Mouse (Mus musculus): ENCODE measurements around the gene Stip1. TPM values are rescaled to one million over a fixed set of nuclear protein-coding genes. Genes with fewer than 3 reads are reported as not detected.
"Not testable (repeated sequence)": the region's sequence is repeated elsewhere in the genome, so short reads cannot be mapped to it uniquely, and the experiment has no call there.

The Stip1 gene
- polyA plus RNA-seq, 1 experiment from 2014 or later, result 294 TPM

- H3K4me1 ChIP-seq, result peaks cover 39% of the 10 kb centered on the region
- peaks cover 25% of the 10 kb centered on the region for H3K36me3 ChIP-seq
- peak within 1 kb of the TSS; percentile 71 for H3K9ac ChIP-seq
- ATAC-seq (ENCODE audit: low FRiP score, low read depth), result peak; percentile 56
- WGBS, result under 1% methylated on average over 24 of the region's 24 CpGs
- peak within 1 kb of the TSS; percentile 50 for H3K4me3 ChIP-seq
- no peaks in the 10 kb centered on the region for H3K27me3 ChIP-seq (replicated peaks)
- H3K27ac ChIP-seq, result peak within 1 kb of the TSS; percentile 23; the same call in 1 of the 2 replicates
- H3K4me2 ChIP-seq (replicated peaks), result peak within 1 kb of the TSS; percentile 75
- no peaks in the 10 kb centered on the region for H3K9me3 ChIP-seq
Measured at GRCm38 (mm10) chr19:6996006-6996405, 43.8 kb downstream of the Stip1 start, which contains the start of the genes Nudt22 and Trpt1. Gene Nudt22, minus strand, starts transcription at chr19:6996117. Gene Trpt1, plus strand, starts transcription at chr19:6996131.

- no peaks in the 10 kb centered on the region for H3K9me3 ChIP-seq
- H3K4me1 ChIP-seq, result peaks cover 39% of the 10 kb centered on the region
- H3K36me3 ChIP-seq, result peaks cover 23% of the 10 kb centered on the region
- H3K4me2 ChIP-seq (replicated peaks), result peak overlapping the region; percentile 75
- peak overlapping the region; percentile 50 for H3K4me3 ChIP-seq
- peak overlapping the region; percentile 71 for H3K9ac ChIP-seq
- no peak for ATAC-seq (ENCODE audit: low FRiP score, low read depth)
- H3K27ac ChIP-seq, result no peak overlapping the region
- 52% methylated on average over 21 of the region's 21 CpGs for WGBS
- H3K27me3 ChIP-seq (replicated peaks), result no peaks in the 10 kb centered on the region
Measured at GRCm38 (mm10) chr19:6995255-6995991, 44.3 kb downstream of the Stip1 start.

- H3K9ac ChIP-seq, result 0 out of 2 replicates have a peak overlapping the region, but pooled peaks have one; percentile 21
- H3K9me3 ChIP-seq, result no peaks in the 10 kb centered on the region
- H3K36me3 ChIP-seq, result peaks cover 14% of the 10 kb centered on the region
- WGBS, result 88% methylated on average over 8 of the region's 8 CpGs
- H3K27ac ChIP-seq, result no peak overlapping the region
- peak overlapping the region; percentile 75; the same call in 1 of the 2 replicates for H3K4me2 ChIP-seq (replicated peaks)
- peaks cover 39% of the 10 kb centered on the region for H3K4me1 ChIP-seq
- H3K4me3 ChIP-seq, result no peak overlapping the region
- no peak for ATAC-seq (ENCODE audit: low FRiP score, low read depth)
- H3K27me3 ChIP-seq (replicated peaks), result no peaks in the 10 kb centered on the region
Measured at GRCm38 (mm10) chr19:6994489-6994888, 45.3 kb downstream of the Stip1 start.

GRCm38 (mm10) chr19:6994002-6994401 lies 45.8 kb downstream of the Stip1 start:
- peaks cover 9% of the 10 kb centered on the region for H3K36me3 ChIP-seq
- H3K27me3 ChIP-seq (replicated peaks), result no peaks in the 10 kb centered on the region
- no peak overlapping the region for H3K4me3 ChIP-seq
- no peak for ATAC-seq (ENCODE audit: low FRiP score, low read depth)
- no peak overlapping the region for H3K9ac ChIP-seq
- WGBS, result 92% methylated on average over 8 of the region's 8 CpGs
- peaks cover 39% of the 10 kb centered on the region for H3K4me1 ChIP-seq
- no peak overlapping the region for H3K27ac ChIP-seq
- no peaks in the 10 kb centered on the region for H3K9me3 ChIP-seq
- no peak overlapping the region for H3K4me2 ChIP-seq (replicated peaks)

- peak overlapping the region; percentile 52 for H3K4me3 ChIP-seq
- H3K36me3 ChIP-seq, result peaks cover under 1% of the 10 kb centered on the region; the same call in 1 of the 2 replicates
- peak overlapping the region; percentile 85 for H3K4me2 ChIP-seq (replicated peaks)
- H3K9ac ChIP-seq, result peak overlapping the region; percentile 64
- H3K27ac ChIP-seq, result no peak overlapping the region
- peak; percentile 10; the same call in 1 of the 2 replicates for ATAC-seq (ENCODE audit: low FRiP score, low read depth)
- H3K27me3 ChIP-seq (replicated peaks), result no peaks in the 10 kb centered on the region
- H3K9me3 ChIP-seq, result no peaks in the 10 kb centered on the region
- peaks cover 41% of the 10 kb centered on the region for H3K4me1 ChIP-seq
- WGBS, result 64% methylated on average over 14 of the region's 14 CpGs
Measured at GRCm38 (mm10) chr19:6993011-6993770, 46.6 kb downstream of the Stip1 start.

GRCm38 (mm10) chr19:6992011-6992858 lies 47.5 kb downstream of the Stip1 start, which contains the start of gene Dnajc4:
Gene Dnajc4, minus strand, starts transcription at chr19:6992572.
- peak within 1 kb of the TSS; percentile 85 for H3K4me2 ChIP-seq (replicated peaks)
- no peaks in the 10 kb centered on the region for H3K9me3 ChIP-seq
- no peak within 1 kb of the TSS for H3K27ac ChIP-seq
- peak; percentile 92 for ATAC-seq (ENCODE audit: low FRiP score, low read depth)
- H3K36me3 ChIP-seq, result no peaks in the 10 kb centered on the region
- peak within 1 kb of the TSS; percentile 52 for H3K4me3 ChIP-seq
- no peaks in the 10 kb centered on the region for H3K27me3 ChIP-seq (replicated peaks)
- peak within 1 kb of the TSS; percentile 64 for H3K9ac ChIP-seq
- H3K4me1 ChIP-seq, result peaks cover 49% of the 10 kb centered on the region
- WGBS, result 2% methylated on average over 37 of the region's 37 CpGs

GRCm38 (mm10) chr19:6991166-6991565 lies 48.6 kb downstream of the Stip1 start:
- ATAC-seq (ENCODE audit: low FRiP score, low read depth); H3K9me3 ChIP-seq; H3K4me3 ChIP-seq; H3K9ac ChIP-seq; H3K27ac ChIP-seq; H3K4me2 ChIP-seq (replicated peaks); H3K36me3 ChIP-seq; H3K27me3 ChIP-seq (replicated peaks): not testable (repeated sequence)
- 92% methylated on average over 6 of the region's 6 CpGs for WGBS
- H3K4me1 ChIP-seq, result peaks cover 49% of the 10 kb centered on the region

GRCm38 (mm10) chr19:6990712-6991111 lies 49.1 kb downstream of the Stip1 start:
- Histone ChIP-seq H3K27ac (no peak overlapping the region), H3K9me3 (no peaks in the 10 kb centered on the region), H3K27me3 (replicated peaks) (no peaks in the 10 kb centered on the region), H3K4me1 (peaks cover 51% of the 10 kb centered on the region), H3K36me3 (no peaks in the 10 kb centered on the region), H3K4me3 (no peak overlapping the region), H3K4me2 (replicated peaks) (no peak overlapping the region), H3K9ac (no peak overlapping the region)
- 93% methylated on average over 6 of the region's 6 CpGs for WGBS
- ATAC-seq (ENCODE audit: low FRiP score, low read depth), result no peak

- Histone ChIP-seq H3K4me3 (no peak overlapping the region), H3K27ac (no peak overlapping the region), H3K4me1 (peaks cover 40% of the 10 kb centered on the region), H3K9ac (no peak overlapping the region), H3K27me3 (replicated peaks) (no peaks in the 10 kb centered on the region), H3K9me3 (no peaks in the 10 kb centered on the region), H3K4me2 (replicated peaks) (no peak overlapping the region), H3K36me3 (peaks cover 10% of the 10 kb centered on the region)
- ATAC-seq (ENCODE audit: low FRiP score, low read depth), result no peak
- 89% methylated on average over 8 of the region's 8 CpGs for WGBS
Measured at GRCm38 (mm10) chr19:6989251-6989650, 50.5 kb downstream of the Stip1 start.

- Histone ChIP-seq H3K27me3 (replicated peaks) (no peaks in the 10 kb centered on the region), H3K9me3 (no peaks in the 10 kb centered on the region), H3K4me2 (replicated peaks) (peak overlapping the region; percentile 97), H3K4me1 (peaks cover 32% of the 10 kb centered on the region), H3K4me3 (peak overlapping the region; percentile 83), H3K9ac (peak overlapping the region; percentile 93), H3K27ac (no peak overlapping the region), H3K36me3 (peaks cover 18% of the 10 kb centered on the region)
- ATAC-seq (ENCODE audit: low FRiP score, low read depth), result no peak
- 5% methylated on average over 8 of the region's 8 CpGs for WGBS
Measured at GRCm38 (mm10) chr19:6987904-6988285, 51.9 kb downstream of the Stip1 start.

- H3K9ac ChIP-seq, result peak within 1 kb of the TSS; percentile 93
- peak within 1 kb of the TSS; percentile 46; the same call in 1 of the 2 replicates for H3K27ac ChIP-seq
- peak; percentile 54 for ATAC-seq (ENCODE audit: low FRiP score, low read depth)
- peaks cover 24% of the 10 kb centered on the region for H3K36me3 ChIP-seq
- peak within 1 kb of the TSS; percentile 97 for H3K4me2 ChIP-seq (replicated peaks)
- 1% methylated on average over 82 of the region's 85 CpGs for WGBS
- H3K4me1 ChIP-seq, result peaks cover 30% of the 10 kb centered on the region
- H3K27me3 ChIP-seq (replicated peaks), result no peaks in the 10 kb centered on the region
- peak within 1 kb of the TSS; percentile 83 for H3K4me3 ChIP-seq
- H3K9me3 ChIP-seq, result no peaks in the 10 kb centered on the region
Measured at GRCm38 (mm10) chr19:6987061-6987903, 52.5 kb downstream of the Stip1 start, which contains the start of gene Vegfb. Gene Vegfb, minus strand, starts transcription at chr19:6987651.

Measured in neural tube, embryonic 12.5 days (tissue).